Mouse (Mus musculus) bone marrow macrophage, adult 2 months (primary cell): ENCODE measurements around the gene Nmb. TPM values are rescaled to one million over a fixed set of nuclear protein-coding genes. Genes with fewer than 3 reads are reported as not detected.

ENCODE experiments used
- H3K27ac ChIP-seq: 2 replicates; pipeline ENCODE4 v1.5.1; 2012; ENCODE audit warnings: low read depth, low read length; ENCODE audit not compliant: insufficient read depth
- H3K4me1 ChIP-seq: 2 replicates; pipeline ENCODE4 v1.6.1; 2012; ENCODE audit warnings: low read length; ENCODE audit not compliant: control insufficient read depth, insufficient read depth
- H3K4me3 ChIP-seq: 2 replicates; pipeline ENCODE4 v1.5.1; 2012; ENCODE audit warnings: mild to moderate bottlenecking, low read length, moderate library complexity; ENCODE audit not compliant: insufficient read depth
- CTCF ChIP-seq: IDR thresholded peaks from 2 replicates; pipeline ENCODE4 v1.5.1; 2012; ENCODE audit warnings: low read depth, mild to moderate bottlenecking, low read length, moderate library complexity
- POLR2A ChIP-seq: IDR thresholded peaks from 2 replicates; pipeline ENCODE4 v1.6.1; 2012; ENCODE audit warnings: mild to moderate bottlenecking, low read depth, low read length, borderline replicate concordance
- polyA plus RNA-seq: library from polyadenylated mRNA; stranded (reverse); fragments of >200 nt; gene quantifications from 2 replicates; pipeline ENCODE4 v1.2.4, GENCODE M21; 2012; ENCODE audit not compliant: missing spikeins, insufficient read depth, insufficient read length

Gene Nmb
- polyA plus RNA-seq, 1 experiment, result 4.2 TPM

DNA sequence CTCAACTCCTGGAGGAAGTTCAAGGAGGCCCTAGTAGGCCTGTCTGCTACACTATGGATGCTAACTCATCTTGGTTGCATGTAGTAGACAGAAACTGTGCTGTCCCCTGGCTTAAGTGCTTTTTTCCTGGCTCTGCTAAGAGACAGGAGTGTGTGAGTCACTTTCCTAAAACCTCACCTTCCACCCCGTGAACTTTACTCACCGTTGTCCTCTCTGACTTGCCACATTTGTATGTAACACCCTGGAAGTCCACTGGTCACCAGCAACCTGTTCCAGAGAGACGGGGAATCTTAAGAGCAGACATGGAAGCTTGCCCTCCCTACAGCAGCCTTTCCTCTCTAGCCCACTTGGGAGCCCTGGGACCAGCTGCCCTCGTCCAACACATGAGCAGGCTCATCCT lies 7.2 kb downstream of the Nmb start:
- TF ChIP-seq POLR2A (no peak), CTCF (no peak)
- H3K4me1 ChIP-seq, result peaks cover 13% of the 10 kb centered on the region
- H3K4me3 ChIP-seq, result no peak overlapping the region
- no peak overlapping the region for H3K27ac ChIP-seq

DNA sequence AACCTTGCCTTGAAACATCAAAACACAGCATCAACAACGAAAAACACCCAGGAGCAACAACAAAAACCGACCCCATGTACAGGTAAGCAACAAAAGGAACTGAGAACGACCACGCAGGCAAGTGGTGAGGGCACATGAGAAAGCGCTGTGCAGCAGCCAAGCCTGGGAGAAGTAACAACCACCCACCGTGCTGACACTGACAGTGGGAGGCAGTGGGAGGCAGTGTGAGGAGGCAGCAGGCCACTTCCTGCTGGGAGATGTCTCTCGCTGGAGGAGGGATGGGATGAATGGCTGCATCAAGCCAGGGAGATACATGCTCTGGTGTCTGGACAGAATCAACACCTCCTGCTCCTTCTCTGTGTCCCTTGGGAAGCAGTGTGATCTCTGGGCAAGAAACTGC lies 7.7 kb downstream of the Nmb start:
- TF ChIP-seq CTCF, result no peak
- no peak for TF ChIP-seq POLR2A
- no peak overlapping the region for H3K4me3 ChIP-seq
- H3K27ac ChIP-seq, result no peak overlapping the region
- peaks cover 9% of the 10 kb centered on the region for H3K4me1 ChIP-seq

DNA sequence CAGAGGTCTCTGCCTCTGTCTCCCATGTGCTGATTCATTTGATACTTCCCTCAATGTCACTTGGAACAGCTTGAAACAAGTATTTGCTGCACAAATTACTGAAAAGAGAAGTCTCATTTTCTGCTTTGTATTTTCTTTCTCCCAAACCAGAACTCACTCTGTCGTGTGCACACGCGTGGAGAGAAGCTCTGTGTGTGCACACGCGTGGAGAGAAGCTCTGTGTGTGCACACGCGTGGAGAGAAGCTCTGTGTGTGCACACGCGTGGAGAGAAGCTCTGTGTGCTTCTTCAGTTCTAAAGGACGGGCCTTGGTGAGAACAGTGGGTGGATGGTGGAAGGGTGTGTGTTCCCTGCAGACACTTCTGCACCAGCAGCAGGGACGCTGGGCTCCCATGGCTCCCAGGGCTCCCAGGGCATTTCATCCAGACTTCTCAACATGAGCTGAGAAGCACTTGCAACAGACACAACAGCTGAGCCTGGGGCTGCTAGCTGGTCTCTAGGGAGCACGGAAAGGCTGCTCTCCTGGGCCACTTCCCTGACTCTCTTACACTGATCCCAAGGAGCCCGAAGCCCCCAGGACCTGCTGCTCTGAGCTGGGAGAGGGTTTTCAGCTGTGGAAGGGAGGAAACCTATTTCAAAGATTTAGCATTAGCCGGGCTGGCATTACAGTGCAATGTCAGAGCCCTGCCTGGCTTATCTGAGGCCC lies 9.9 kb downstream of the Nmb start:
- no peak for TF ChIP-seq POLR2A
- TF ChIP-seq CTCF, result no peak
- Histone ChIP-seq H3K4me1 (peaks cover 4% of the 10 kb centered on the region), H3K27ac (no peak overlapping the region), H3K4me3 (no peak overlapping the region)

DNA sequence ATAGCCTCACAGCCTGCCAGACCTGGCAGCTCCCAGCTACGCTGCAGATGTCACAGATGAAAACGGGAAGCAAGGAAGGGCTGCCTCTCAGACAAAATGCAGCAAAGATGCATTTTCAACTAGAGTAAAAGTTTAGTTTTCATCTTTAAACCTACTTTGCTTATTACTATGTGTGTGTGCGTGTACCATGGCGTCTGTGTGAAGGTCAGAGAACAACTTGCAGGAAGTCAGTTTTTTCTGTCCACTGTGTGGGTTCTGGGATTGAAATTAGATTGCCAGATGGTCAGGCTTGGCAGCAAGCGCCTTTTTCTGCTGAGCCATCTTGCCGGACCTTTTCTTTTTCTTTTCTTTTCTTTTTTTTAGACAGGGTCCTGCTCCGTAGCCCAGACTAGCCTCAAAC lies 10.7 kb downstream of the Nmb start:
- TF ChIP-seq POLR2A, result no peak
- TF ChIP-seq CTCF, result no peak
- H3K27ac ChIP-seq, result no peak overlapping the region
- H3K4me3 ChIP-seq, result no peak overlapping the region
- H3K4me1 ChIP-seq, result peaks cover 2% of the 10 kb centered on the region; the same call in 1 of the 2 replicates

DNA sequence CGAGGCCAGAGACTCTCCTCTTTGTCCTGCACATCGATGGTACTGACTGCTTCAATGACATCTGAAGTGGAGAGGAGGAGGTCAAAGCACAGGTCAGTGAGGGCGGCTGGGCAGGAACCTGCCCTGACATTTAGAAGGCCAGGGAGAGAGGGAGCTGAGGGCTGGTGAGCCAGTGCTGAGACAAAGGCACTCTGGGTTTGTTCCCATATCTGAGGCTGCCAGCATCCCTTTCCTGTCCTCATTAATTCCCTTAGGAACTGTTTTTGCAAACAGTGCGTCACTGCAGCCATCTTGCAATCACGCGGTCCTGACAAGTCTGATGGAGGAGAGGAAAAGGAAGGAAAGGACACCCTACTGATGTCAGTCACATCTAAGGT lies 11.1 kb downstream of the Nmb start:
- Histone ChIP-seq H3K4me3 (no peak overlapping the region), H3K27ac (no peak overlapping the region), H3K4me1 (peaks cover 2% of the 10 kb centered on the region; the same call in 1 of the 2 replicates)
- TF ChIP-seq POLR2A (no peak), CTCF (no peak)

DNA sequence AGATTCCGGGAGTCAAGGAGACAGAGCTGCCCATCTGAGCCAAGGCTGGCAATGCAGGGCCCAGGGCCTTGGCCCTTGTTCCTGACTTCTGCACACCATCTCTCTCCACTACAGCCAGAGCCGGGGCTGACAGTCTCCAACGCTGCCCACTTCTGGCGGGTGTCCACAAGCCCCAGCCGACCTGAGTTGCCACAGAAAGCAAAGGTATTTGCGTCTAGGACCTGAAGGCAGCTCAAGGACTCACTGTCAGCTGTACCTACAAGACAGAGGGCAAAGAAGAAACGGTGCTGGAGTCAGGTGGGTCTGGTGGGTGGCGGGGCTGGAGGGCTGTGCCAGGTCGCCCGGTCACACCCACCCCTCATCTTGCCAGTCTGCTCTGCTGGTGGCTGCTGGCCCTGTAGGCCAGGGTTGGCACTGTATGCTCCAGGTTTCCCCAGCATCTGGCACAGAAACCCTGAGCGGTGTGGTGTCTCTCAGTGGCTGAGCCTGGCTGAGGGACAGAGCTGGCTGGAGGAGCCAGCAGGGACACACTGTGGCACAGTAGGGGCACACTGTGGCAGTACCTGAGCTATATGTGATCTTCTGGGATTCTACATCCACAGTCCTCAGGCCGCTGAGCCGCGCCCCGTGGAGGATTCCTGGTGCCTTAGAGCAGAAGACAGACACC lies 11.7 kb downstream of the Nmb start:
- TF ChIP-seq POLR2A, result no peak
- no peak for TF ChIP-seq CTCF
- Histone ChIP-seq H3K4me1 (peaks cover 2% of the 10 kb centered on the region; the same call in 1 of the 2 replicates), H3K27ac (no peak overlapping the region), H3K4me3 (no peak overlapping the region)

DNA sequence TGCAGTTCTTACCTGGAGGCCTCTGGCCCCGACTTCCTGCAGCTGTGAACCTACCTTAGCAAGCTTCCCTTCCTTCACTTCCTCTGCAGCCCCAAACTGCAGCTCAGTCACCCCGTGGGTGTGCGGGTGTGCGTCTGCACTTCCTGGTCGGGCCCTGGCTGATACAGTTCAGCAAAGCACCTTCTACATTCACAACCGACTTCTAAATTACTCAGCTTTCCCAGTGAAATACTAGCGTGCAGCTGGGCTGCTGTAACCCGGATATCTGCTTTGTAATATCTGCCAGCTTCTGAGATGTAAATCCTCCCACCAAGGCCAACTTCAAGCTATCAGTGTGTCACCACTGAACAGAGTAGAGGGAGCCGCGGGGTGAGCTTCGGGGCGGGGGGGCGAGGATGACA lies 15.0 kb downstream of the Nmb start:
- TF ChIP-seq POLR2A, result no peak
- no peak for TF ChIP-seq CTCF
- Histone ChIP-seq H3K4me1 (peaks cover 2% of the 10 kb centered on the region; the same call in 1 of the 2 replicates), H3K4me3 (no peak overlapping the region), H3K27ac (no peak overlapping the region)

DNA sequence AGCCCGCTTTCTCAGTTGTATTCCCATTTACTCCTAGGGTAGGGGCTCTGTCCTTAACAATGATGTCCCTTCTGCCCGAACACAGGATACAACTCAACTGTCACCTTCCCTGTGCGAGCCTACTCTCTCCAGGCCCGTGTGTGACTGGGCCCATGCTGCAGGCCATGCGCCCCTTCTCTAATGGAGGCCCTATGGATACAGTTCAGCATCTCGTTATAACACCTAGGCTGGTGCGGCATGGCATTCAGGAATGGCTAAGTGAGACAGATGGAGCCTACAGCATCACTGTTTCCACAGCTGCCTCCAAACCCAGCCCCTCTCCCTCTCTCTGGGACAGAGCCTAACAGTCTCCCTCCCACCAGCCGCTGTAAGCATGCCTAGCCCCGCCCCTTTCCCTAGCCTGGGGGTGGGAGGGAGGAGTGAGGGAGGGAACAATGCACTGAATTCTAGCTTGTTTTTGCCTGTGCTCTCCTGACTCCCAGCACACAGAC lies 15.8 kb downstream of the Nmb start:
- H3K27ac ChIP-seq, result no peak overlapping the region
- no peak overlapping the region for H3K4me3 ChIP-seq
- H3K4me1 ChIP-seq, result peaks cover 2% of the 10 kb centered on the region; the same call in 1 of the 2 replicates
- no peak for TF ChIP-seq POLR2A
- no peak for TF ChIP-seq CTCF

DNA sequence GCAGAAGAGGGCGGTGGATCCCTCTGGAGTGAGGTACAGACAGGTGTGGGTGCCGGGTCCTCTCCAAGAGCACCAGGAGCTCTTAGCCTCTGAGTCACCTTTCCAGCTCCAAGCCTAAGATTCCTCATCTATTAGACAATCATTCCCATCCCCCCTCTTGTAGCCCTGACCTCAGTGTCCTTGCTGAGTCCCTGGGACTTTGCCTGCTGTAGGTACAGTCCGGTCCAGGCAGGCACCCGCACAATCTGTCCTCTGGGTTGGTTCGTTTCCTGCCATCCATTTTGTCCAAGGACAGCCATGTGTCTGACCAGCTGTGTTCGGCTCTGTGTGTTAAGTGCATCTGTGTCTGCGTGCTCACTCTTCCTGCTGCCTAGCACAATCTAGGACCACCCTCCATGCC lies 16.3 kb downstream of the Nmb start:
- H3K4me3 ChIP-seq, result no peak overlapping the region
- no peak for TF ChIP-seq CTCF
- no peak for TF ChIP-seq POLR2A
- peaks cover 2% of the 10 kb centered on the region; the same call in 1 of the 2 replicates for H3K4me1 ChIP-seq
- no peak overlapping the region for H3K27ac ChIP-seq

DNA sequence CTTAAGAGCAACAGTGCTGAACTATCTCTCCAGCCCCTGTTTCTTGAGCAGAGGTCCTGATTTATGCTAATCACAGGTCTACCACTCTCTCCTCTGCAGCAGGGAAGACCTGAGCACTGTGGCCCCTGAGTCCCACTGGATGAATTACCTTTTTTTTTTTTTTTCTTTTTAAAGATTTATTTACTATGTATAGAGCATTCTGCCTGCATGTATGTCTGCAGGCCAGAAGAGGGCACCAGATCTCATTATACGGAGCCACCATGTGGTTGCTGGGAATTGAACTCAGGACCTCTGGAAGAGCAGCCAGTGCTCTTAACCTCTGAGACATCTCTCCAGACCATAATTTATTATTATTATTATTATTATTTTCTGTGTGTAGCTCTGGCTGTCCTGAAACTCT lies 19.2 kb downstream of the Nmb start:
- Histone ChIP-seq H3K27ac (no peak overlapping the region), H3K4me3 (no peak overlapping the region), H3K4me1 (peaks cover 9% of the 10 kb centered on the region)
- no peak for TF ChIP-seq CTCF
- TF ChIP-seq POLR2A, result no peak
